Comparison of ENCODE assay signal across 18 mouse cellular contexts in genomic region chr11:107459828-107460227, GRCm38 (mm10). TPM values are rescaled to one million over a fixed set of nuclear protein-coding genes. Genes with fewer than 3 reads are reported as not detected.
DNase-seq lines count a peak whose midpoint lies in the region; ATAC-seq lines count a peak whose summit lies in the region.
"Had no signal": no experiment of that assay in that cellular context is flagged by ENCODE, and none has a peak within 500 bp of the region (broad histone marks: within the 10 kb centered on the region; RNA-seq: fewer than 3 reads in every experiment).

No protein-coding gene starts in this region.

- H3K4me2 ChIP-seq in forebrain, embryonic 11.5 days (ENCODE audit: low read depth, low read length, severe bottlenecking) = no peak overlapping the region
- H3K4me2 ChIP-seq in forebrain, embryonic 16.5 days (ENCODE audit: low read length) = no peak overlapping the region
- H3K4me2 ChIP-seq in forebrain, embryonic 15.5 days (replicated peaks) = no peak overlapping the region
- H3K4me2 ChIP-seq in forebrain, embryonic 12.5 days = no peak overlapping the region
- H3K4me2 ChIP-seq: embryonic facial prominence, embryonic 12.5 days had no signal

- ATAC-seq in forebrain, embryonic 11.5 days (replicated peaks; ENCODE audit: low FRiP score) = no peak
- no peak for ATAC-seq in forebrain, embryonic 16.5 days
- no peak for ATAC-seq in forebrain, embryonic 15.5 days (replicated peaks)
- no peak for ATAC-seq in forebrain, embryonic 12.5 days (ENCODE audit: low FRiP score)
- ATAC-seq: Patski had no signal

- H3K36me3 ChIP-seq in forebrain, embryonic 11.5 days (ENCODE audit: control insufficient read depth, insufficient read depth, low read length) = no peaks in the 10 kb centered on the region
- no peaks in the 10 kb centered on the region for H3K36me3 ChIP-seq in forebrain, embryonic 16.5 days (ENCODE audit: control insufficient read depth, insufficient read depth)
- 0 out of 2 replicates have a peak, but pooled peaks cover 3% of the 10 kb centered on the region for H3K36me3 ChIP-seq in forebrain, embryonic 15.5 days
- H3K36me3 ChIP-seq in forebrain, embryonic 12.5 days (replicated peaks) = peaks cover 8% of the 10 kb centered on the region; the same call in 1 of the 2 replicates
- H3K36me3 ChIP-seq: embryonic facial prominence, embryonic 12.5 days had no signal

- H3K9ac ChIP-seq in forebrain, embryonic 11.5 days (ENCODE audit: low read length) = no peak overlapping the region
- H3K9ac ChIP-seq in forebrain, embryonic 16.5 days (replicated peaks; ENCODE audit: low read depth, low read length) = no peak overlapping the region
- H3K9ac ChIP-seq in forebrain, embryonic 15.5 days (replicated peaks) = no peak overlapping the region
- H3K9ac ChIP-seq in forebrain, embryonic 12.5 days = no peak overlapping the region
- H3K9ac ChIP-seq: embryonic facial prominence, embryonic 12.5 days had no signal

- peak; percentile 53 for DNase-seq in forebrain, embryonic 11.5 days (ENCODE audit: low spot score)
- DNase-seq in Muller cell, postnatal 12 days (ENCODE audit: inconsistent ontology term) = peak; percentile 48
- peak; percentile 66 for DNase-seq in R1 (ENCODE audit: low read depth, low spot score)
- no peak for DNase-seq in spleen, adult 18-20 months
- no peak for DNase-seq in kidney, postnatal 4 days
- DNase-seq: adrenal gland, adult 2 months; adrenal gland, postnatal 10 days; adrenal gland, postnatal 25 days; cerebellum, adult 11-12 months; cerebellum, adult 2 months; cerebellum, adult 9-10 months; cerebellum, postnatal 25 days had no signal

- 53% methylated on average over 7 of the region's 7 CpGs for WGBS in forebrain, embryonic 11.5 days
- 22% methylated on average over 7 of the region's 7 CpGs for WGBS in forebrain, embryonic 16.5 days
- WGBS in forebrain, embryonic 15.5 days = 32% methylated on average over 7 of the region's 7 CpGs
- WGBS in forebrain, embryonic 12.5 days = 48% methylated on average over 7 of the region's 7 CpGs

- H3K9me3 ChIP-seq in forebrain, embryonic 11.5 days (ENCODE audit: control insufficient read depth, low read length) = no peaks in the 10 kb centered on the region; the same call in 1 of the 2 replicates
- no peaks in the 10 kb centered on the region for H3K9me3 ChIP-seq in forebrain, embryonic 16.5 days (ENCODE audit: control insufficient read depth, low read length)
- no peaks in the 10 kb centered on the region for H3K9me3 ChIP-seq in forebrain, embryonic 15.5 days
- H3K9me3 ChIP-seq in forebrain, embryonic 12.5 days = no peaks in the 10 kb centered on the region
- H3K9me3 ChIP-seq: embryonic facial prominence, embryonic 12.5 days had no signal

- H3K4me1 ChIP-seq in forebrain, embryonic 11.5 days (replicated peaks; ENCODE audit: control insufficient read depth, insufficient read depth, low read length) = 0 out of 2 replicates have a peak, but pooled peaks cover 2% of the 10 kb centered on the region
- H3K4me1 ChIP-seq in forebrain, embryonic 16.5 days (replicated peaks; ENCODE audit: control insufficient read depth, insufficient read depth, low read length) = no peaks in the 10 kb centered on the region
- peaks cover 10% of the 10 kb centered on the region; the same call in 1 of the 2 replicates for H3K4me1 ChIP-seq in forebrain, embryonic 15.5 days
- peaks cover 7% of the 10 kb centered on the region for H3K4me1 ChIP-seq in forebrain, embryonic 12.5 days
- H3K4me1 ChIP-seq: embryonic facial prominence, embryonic 12.5 days had no signal

- H3K27me3 ChIP-seq in forebrain, embryonic 11.5 days (ENCODE audit: control insufficient read depth, insufficient read depth, low read length) = no peaks in the 10 kb centered on the region
- no peaks in the 10 kb centered on the region for H3K27me3 ChIP-seq in forebrain, embryonic 16.5 days (replicated peaks; ENCODE audit: control insufficient read depth, insufficient read depth, low read length)
- H3K27me3 ChIP-seq in forebrain, embryonic 15.5 days = no peaks in the 10 kb centered on the region
- H3K27me3 ChIP-seq in forebrain, embryonic 12.5 days = no peaks in the 10 kb centered on the region
- H3K27me3 ChIP-seq: embryonic facial prominence, embryonic 12.5 days; Patski had no signal

- H3K27ac ChIP-seq in forebrain, embryonic 11.5 days (ENCODE audit: low read depth, low read length) = no peak overlapping the region
- H3K27ac ChIP-seq in forebrain, embryonic 16.5 days (ENCODE audit: low read length) = no peak overlapping the region
- 0 out of 2 replicates have a peak overlapping the region, but pooled peaks have one; percentile 10 for H3K27ac ChIP-seq in forebrain, embryonic 15.5 days (replicated peaks)
- no peak overlapping the region for H3K27ac ChIP-seq in forebrain, embryonic 12.5 days
- H3K27ac ChIP-seq: embryonic facial prominence, embryonic 10.5 days; embryonic facial prominence, embryonic 12.5 days had no signal

- H3K4me3 ChIP-seq in forebrain, embryonic 11.5 days (ENCODE audit: low read depth, low read length) = no peak overlapping the region
- H3K4me3 ChIP-seq in forebrain, embryonic 16.5 days (replicated peaks; ENCODE audit: low read length) = no peak overlapping the region
- H3K4me3 ChIP-seq in forebrain, embryonic 15.5 days = no peak overlapping the region
- no peak overlapping the region for H3K4me3 ChIP-seq in forebrain, embryonic 12.5 days (replicated peaks)
- H3K4me3 ChIP-seq: embryonic facial prominence, embryonic 10.5 days; embryonic facial prominence, embryonic 12.5 days had no signal

RNA-seq across cellular contexts. Expression of gene Pitpnc1, which starts 10.7 kb away (rescaled TPM):
- 34.2 and 35.7 TPM in 2 replicates for polyA plus RNA-seq in forebrain, embryonic 11.5 days (2014; fragmentation: Nextera tagmentation; extraction: Ambion mirVana)
- polyA plus RNA-seq in forebrain, embryonic 16.5 days (2015; fragmentation: Nextera tagmentation; extraction: Ambion mirVana) = 51.3 and 51.6 TPM in 2 replicates
- polyA plus RNA-seq in forebrain, embryonic 15.5 days (2015; fragmentation: Nextera tagmentation; extraction: Ambion mirVana) = 43.4 and 46.7 TPM in 2 replicates
- polyA plus RNA-seq in forebrain, embryonic 12.5 days (2016; fragmentation: Nextera tagmentation; extraction: Ambion mirVana) = 34.7 and 38.2 TPM in 2 replicates

RNA-seq across cellular contexts. Expression of gene Psmd12, which starts 19.5 kb away (rescaled TPM):
- polyA plus RNA-seq in forebrain, embryonic 11.5 days (2014; fragmentation: Nextera tagmentation; extraction: Ambion mirVana) = 213 and 218 TPM in 2 replicates
- 148 and 153 TPM in 2 replicates for polyA plus RNA-seq in forebrain, embryonic 16.5 days (2015; fragmentation: Nextera tagmentation; extraction: Ambion mirVana)
- polyA plus RNA-seq in forebrain, embryonic 15.5 days (2015; fragmentation: Nextera tagmentation; extraction: Ambion mirVana) = 149 TPM in 2 replicates
- polyA plus RNA-seq in forebrain, embryonic 12.5 days (2016; fragmentation: Nextera tagmentation; extraction: Ambion mirVana) = 188 and 196 TPM in 2 replicates

Comparison
In these comparisons a context has a peak if more than half of its experiments do, and no peak if none do; other contexts are left out.
1. DNase-seq: peak in forebrain, embryonic 11.5 days (single experiment), Muller cell, postnatal 12 days (single experiment) and R1 (single experiment); none in spleen, adult 18-20 months (0 of 2) and kidney, postnatal 4 days (0 of 2).